Comparison of ENCODE assay signal across 8 mouse cellular contexts in the genomic region with DNA sequence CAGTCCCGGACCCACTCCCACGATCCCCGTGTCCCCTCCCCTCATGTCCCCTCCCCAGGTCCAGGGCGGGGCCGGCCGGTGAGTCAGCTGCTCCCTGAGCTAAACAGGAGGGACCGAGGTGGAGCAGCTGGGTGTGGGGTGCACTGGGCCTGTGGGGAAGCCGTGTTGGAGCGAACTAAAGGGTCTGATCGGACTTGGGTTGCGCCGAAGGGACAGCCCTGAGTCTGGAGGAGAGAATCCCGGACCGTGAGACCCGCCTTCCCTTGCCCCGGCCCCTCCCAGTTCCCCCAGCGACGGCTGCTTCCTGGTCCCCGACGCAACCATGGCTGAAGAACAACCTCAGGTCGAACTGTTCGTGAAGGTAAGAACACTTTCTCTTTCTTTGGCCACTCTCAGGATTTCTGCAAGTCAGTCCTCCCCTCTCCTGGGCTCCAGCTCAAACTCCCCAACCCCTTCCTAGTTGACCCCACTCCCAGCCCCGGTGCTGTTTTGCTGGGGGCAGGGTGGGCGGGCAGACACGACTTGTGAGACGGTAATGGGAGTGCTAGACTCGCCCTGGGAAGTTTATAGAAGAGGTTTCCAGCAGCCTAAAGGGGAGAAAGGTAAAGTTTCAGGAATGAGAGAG. TPM values are rescaled to one million over a fixed set of nuclear protein-coding genes. Genes with fewer than 3 reads are reported as not detected.
DNase-seq lines count a peak whose midpoint lies in the region; ATAC-seq and TF ChIP-seq lines count a peak whose summit lies in the region.

No protein-coding gene starts in this region.

- TF ChIP-seq CTCF in G1E (IDR thresholded peaks at IDR 0.05; ENCODE audit: low read depth, low read length), result no peak
- no peak for TF ChIP-seq CTCF in midbrain, postnatal 0 days (IDR thresholded peaks at IDR 0.05)
- no peak for TF ChIP-seq CTCF in stomach, postnatal 0 days (IDR thresholded peaks at IDR 0.05; ENCODE audit: low read depth)

- H3K9ac ChIP-seq in forebrain, embryonic 16.5 days (replicated peaks; ENCODE audit: low read depth, low read length), result peak overlapping the region; percentile 62
- H3K9ac ChIP-seq in hindbrain, embryonic 11.5 days (ENCODE audit: low read depth, low read length), result peak overlapping the region; percentile 59
- H3K9ac ChIP-seq in midbrain, postnatal 0 days (replicated peaks; ENCODE audit: low read length, poor library complexity, severe bottlenecking), result peak overlapping the region; percentile 51
- H3K9ac ChIP-seq in stomach, postnatal 0 days (ENCODE audit: low read length), result peak overlapping the region; percentile 88

- H3K4me1 ChIP-seq in G1E (ENCODE audit: insufficient read depth, low read depth, low read length), result peaks cover 74% of the 10 kb centered on the region
- H3K4me1 ChIP-seq in forebrain, embryonic 16.5 days (replicated peaks; ENCODE audit: control insufficient read depth, insufficient read depth, low read length), result peaks cover 35% of the 10 kb centered on the region
- peaks cover 4% of the 10 kb centered on the region; the same call in 1 of the 2 replicates for H3K4me1 ChIP-seq in hindbrain, embryonic 11.5 days (replicated peaks; ENCODE audit: control insufficient read depth, insufficient read depth, low read length)
- no peaks in the 10 kb centered on the region; the same call in 1 of the 2 replicates for H3K4me1 ChIP-seq in midbrain, postnatal 0 days (ENCODE audit: insufficient read depth, low read length)
- H3K4me1 ChIP-seq in stomach, postnatal 0 days (replicated peaks; ENCODE audit: control insufficient read depth, insufficient read depth), result peaks cover 12% of the 10 kb centered on the region; the same call in 1 of the 2 replicates

- peaks cover 39% of the 10 kb centered on the region for H3K36me3 ChIP-seq in G1E (replicated peaks)
- H3K36me3 ChIP-seq in forebrain, embryonic 16.5 days (ENCODE audit: control insufficient read depth, insufficient read depth), result 0 out of 2 replicates have a peak, but pooled peaks cover 2% of the 10 kb centered on the region
- 0 out of 2 replicates have a peak, but pooled peaks cover 4% of the 10 kb centered on the region for H3K36me3 ChIP-seq in hindbrain, embryonic 11.5 days (ENCODE audit: control insufficient read depth, insufficient read depth, low read length)
- H3K36me3 ChIP-seq in midbrain, postnatal 0 days (ENCODE audit: insufficient read depth, low read length), result no peaks in the 10 kb centered on the region
- peaks cover 18% of the 10 kb centered on the region for H3K36me3 ChIP-seq in stomach, postnatal 0 days (ENCODE audit: control insufficient read depth, insufficient read depth, low read length)

- peak overlapping the region; percentile 81 for H3K4me3 ChIP-seq in G1E (ENCODE audit: low read depth, low read length)
- H3K4me3 ChIP-seq in forebrain, embryonic 16.5 days (replicated peaks; ENCODE audit: low read length), result peak overlapping the region; percentile 49
- H3K4me3 ChIP-seq in hindbrain, embryonic 11.5 days (ENCODE audit: low read depth, low read length), result peak overlapping the region; percentile 51
- H3K4me3 ChIP-seq in midbrain, postnatal 0 days (ENCODE audit: low read depth, low read length), result peak overlapping the region; percentile 31
- peak overlapping the region; percentile 72 for H3K4me3 ChIP-seq in stomach, postnatal 0 days (ENCODE audit: low read depth, low read length)

- peak overlapping the region; percentile 87 for H3K27ac ChIP-seq in forebrain, embryonic 16.5 days (ENCODE audit: low read length)
- H3K27ac ChIP-seq in hindbrain, embryonic 11.5 days (ENCODE audit: low read depth, low read length), result peak overlapping the region; percentile 95
- peak overlapping the region; percentile 73 for H3K27ac ChIP-seq in midbrain, postnatal 0 days (ENCODE audit: low read depth, low read length)
- H3K27ac ChIP-seq in stomach, postnatal 0 days (replicated peaks), result peak overlapping the region; percentile 99

- 1% methylated on average over 27 of the region's 27 CpGs for WGBS in forebrain, embryonic 16.5 days
- WGBS in hindbrain, embryonic 11.5 days, result under 1% methylated on average over 27 of the region's 27 CpGs
- 4% methylated on average over 27 of the region's 27 CpGs for WGBS in midbrain, postnatal 0 days
- WGBS in stomach, postnatal 0 days, result 0% methylated on average over 27 of the region's 27 CpGs

- peak overlapping the region; percentile 58 for H3K4me2 ChIP-seq in forebrain, embryonic 16.5 days (ENCODE audit: low read length)
- H3K4me2 ChIP-seq in hindbrain, embryonic 11.5 days (replicated peaks; ENCODE audit: low read depth, low read length), result peak overlapping the region; percentile 53
- peak overlapping the region; percentile 54 for H3K4me2 ChIP-seq in midbrain, postnatal 0 days (ENCODE audit: low read depth, low read length, poor library complexity, severe bottlenecking)
- H3K4me2 ChIP-seq in stomach, postnatal 0 days (replicated peaks; ENCODE audit: low read depth), result peak overlapping the region; percentile 83

- DNase-seq in G1E (ENCODE audit: low spot score), result peak; percentile 62
- DNase-seq in adrenal gland, postnatal 4 days (ENCODE audit: low spot score in 2 of 2), result peak; percentile 37 to 63
- DNase-seq in hindbrain, embryonic 11.5 days (ENCODE audit: low spot score), result peak; percentile 76
- DNase-seq in liver, result peak; percentile 88
- peak; percentile 59 for DNase-seq in midbrain, postnatal 0 days (ENCODE audit: low spot score)
- DNase-seq in stomach, postnatal 0 days (ENCODE audit: low spot score), result peak; percentile 85
- no peak for DNase-seq in right cerebral cortex, adult 18-20 months

- H3K27me3 ChIP-seq in G1E (ENCODE audit: insufficient read depth, low read length), result no peaks in the 10 kb centered on the region
- H3K27me3 ChIP-seq in forebrain, embryonic 16.5 days (replicated peaks; ENCODE audit: control insufficient read depth, insufficient read depth, low read length), result no peaks in the 10 kb centered on the region
- no peaks in the 10 kb centered on the region for H3K27me3 ChIP-seq in hindbrain, embryonic 11.5 days (ENCODE audit: control insufficient read depth, insufficient read depth, low read length)
- no peaks in the 10 kb centered on the region for H3K27me3 ChIP-seq in midbrain, postnatal 0 days (ENCODE audit: insufficient read depth, low read length)
- no peaks in the 10 kb centered on the region for H3K27me3 ChIP-seq in stomach, postnatal 0 days (ENCODE audit: control insufficient read depth, insufficient read depth, low read length)

- no peaks in the 10 kb centered on the region for H3K9me3 ChIP-seq in G1E (replicated peaks)
- H3K9me3 ChIP-seq in forebrain, embryonic 16.5 days (ENCODE audit: control insufficient read depth, low read length), result no peaks in the 10 kb centered on the region
- H3K9me3 ChIP-seq in hindbrain, embryonic 11.5 days (ENCODE audit: control insufficient read depth, low read length), result no peaks in the 10 kb centered on the region
- H3K9me3 ChIP-seq in midbrain, postnatal 0 days (ENCODE audit: low read length), result no peaks in the 10 kb centered on the region
- no peaks in the 10 kb centered on the region for H3K9me3 ChIP-seq in stomach, postnatal 0 days (ENCODE audit: control insufficient read depth, low read length)

- peak; percentile 11 for TF ChIP-seq EP300 in stomach, postnatal 0 days (optimal IDR thresholded peaks at IDR 0.05)

- peak; percentile 4; the same call in 1 of the 2 replicates for ATAC-seq in G1E (ENCODE audit: extremely low read depth, insufficient number of reproducible peaks, low FRiP score, poor library complexity, severe bottlenecking)
- ATAC-seq in forebrain, embryonic 16.5 days, result no peak
- peak; percentile 8; the same call in 1 of the 2 replicates for ATAC-seq in hindbrain, embryonic 11.5 days (ENCODE audit: low FRiP score)
- ATAC-seq in midbrain, postnatal 0 days (ENCODE audit: low FRiP score), result no peak
- ATAC-seq in stomach, postnatal 0 days (ENCODE audit: low FRiP score, low TSS enrichment), result peak; percentile 45

RNA-seq across cellular contexts. Expression of gene Clic1, which starts 0.5 kb away (rescaled TPM):
- total RNA-seq in G1E (2014; fragmentation: Nextera tagmentation) (211 and 218 TPM in 2 replicates), G1E (2017) (562 and 724 TPM in 2 replicates)
- polyA plus RNA-seq in G1E (2012), result 233 and 258 TPM in 2 replicates
- total RNA-seq in adrenal gland, postnatal 4 days (2021), result 100 to 1,000 TPM; 137 to 146 TPM
- polyA plus RNA-seq in forebrain, embryonic 16.5 days (2015; fragmentation: Nextera tagmentation; extraction: Ambion mirVana), result 79.3 and 85.5 TPM in 2 replicates
- 45.6 and 85.1 TPM in 2 replicates for polyA plus RNA-seq in hindbrain, embryonic 11.5 days (2014; fragmentation: Nextera tagmentation; extraction: Ambion mirVana)
- total RNA-seq in midbrain, postnatal 0 days (2014; rRNA removed), result 28.0 and 33.4 TPM in 2 replicates
- polyA plus RNA-seq in midbrain, postnatal 0 days (2015; fragmentation: Nextera tagmentation; extraction: Ambion mirVana), result 40.0 and 41.9 TPM in 2 replicates
- polyA plus RNA-seq in stomach, postnatal 0 days (2015; fragmentation: Nextera tagmentation; extraction: Ambion mirVana), result 344 and 360 TPM in 2 replicates

RNA-seq across cellular contexts. Expression of gene Msh5, which starts 3.7 kb away (rescaled TPM):
- total RNA-seq in G1E (2014; fragmentation: Nextera tagmentation) (41.7 and 45.5 TPM in 2 replicates), G1E (2017) (11.8 and 12.4 TPM in 2 replicates)
- 11.3 and 11.5 TPM in 2 replicates for polyA plus RNA-seq in G1E (2012)
- 10 to 100 TPM in 1 of 2 experiments, 1 to 10 TPM in 1; 8.2 to 11.0 TPM for total RNA-seq in adrenal gland, postnatal 4 days (2021)
- 3.1 and 3.4 TPM in 2 replicates for polyA plus RNA-seq in forebrain, embryonic 16.5 days (2015; fragmentation: Nextera tagmentation; extraction: Ambion mirVana)
- 3.1 and 4.2 TPM in 2 replicates for polyA plus RNA-seq in hindbrain, embryonic 11.5 days (2014; fragmentation: Nextera tagmentation; extraction: Ambion mirVana)
- 1.7 and 3.8 TPM in 2 replicates for total RNA-seq in midbrain, postnatal 0 days (2014; rRNA removed)
- 1.3 and 1.4 TPM in 2 replicates for polyA plus RNA-seq in midbrain, postnatal 0 days (2015; fragmentation: Nextera tagmentation; extraction: Ambion mirVana)
- polyA plus RNA-seq in stomach, postnatal 0 days (2015; fragmentation: Nextera tagmentation; extraction: Ambion mirVana), result 1.9 and 2.7 TPM in 2 replicates

RNA-seq across cellular contexts. Expression of gene Ddah2, which starts 8.6 kb away (rescaled TPM):
- 52.4 and 70.3 TPM in 2 replicates for total RNA-seq in G1E (2014; fragmentation: Nextera tagmentation)
- total RNA-seq in G1E (2017), result 179 and 180 TPM in 2 replicates
- polyA plus RNA-seq in G1E (2012), result 242 and 291 TPM in 2 replicates
- total RNA-seq in adrenal gland, postnatal 4 days (2021), result 10 to 100 TPM; 55.1 to 67.4 TPM
- polyA plus RNA-seq in forebrain, embryonic 16.5 days (2015; fragmentation: Nextera tagmentation; extraction: Ambion mirVana), result 484 and 489 TPM in 2 replicates
- 614 and 636 TPM in 2 replicates for polyA plus RNA-seq in hindbrain, embryonic 11.5 days (2014; fragmentation: Nextera tagmentation; extraction: Ambion mirVana)
- total RNA-seq in midbrain, postnatal 0 days (2014; rRNA removed), result 159 and 204 TPM in 2 replicates
- 210 and 213 TPM in 2 replicates for polyA plus RNA-seq in midbrain, postnatal 0 days (2015; fragmentation: Nextera tagmentation; extraction: Ambion mirVana)
- polyA plus RNA-seq in stomach, postnatal 0 days (2015; fragmentation: Nextera tagmentation; extraction: Ambion mirVana), result 84.8 and 86.8 TPM in 2 replicates

RNA-seq across cellular contexts. Expression of gene Ly6g6c, which starts 14.9 kb away (rescaled TPM):
- total RNA-seq in G1E (2014; fragmentation: Nextera tagmentation), result not detected in 2 replicates
- 0.16 TPM in 1 of 2 replicates, not detected in the other for total RNA-seq in G1E (2017)
- not detected in 2 replicates for polyA plus RNA-seq in G1E (2012)
- under 1 TPM; 0.31 to 0.34 TPM for total RNA-seq in adrenal gland, postnatal 4 days (2021)
- not detected in 2 replicates for polyA plus RNA-seq in forebrain, embryonic 16.5 days (2015; fragmentation: Nextera tagmentation; extraction: Ambion mirVana)
- 0.19 TPM in 1 of 2 replicates, not detected in the other for polyA plus RNA-seq in hindbrain, embryonic 11.5 days (2014; fragmentation: Nextera tagmentation; extraction: Ambion mirVana)
- total RNA-seq in midbrain, postnatal 0 days (2014; rRNA removed), result 2.4 TPM in 1 of 2 replicates, not detected in the other
- not detected in 2 replicates for polyA plus RNA-seq in midbrain, postnatal 0 days (2015; fragmentation: Nextera tagmentation; extraction: Ambion mirVana)
- 260 and 317 TPM in 2 replicates for polyA plus RNA-seq in stomach, postnatal 0 days (2015; fragmentation: Nextera tagmentation; extraction: Ambion mirVana)

RNA-seq across cellular contexts. Expression of gene Mpig6b, which starts 15.7 kb away (rescaled TPM):
- total RNA-seq in G1E (2014; fragmentation: Nextera tagmentation) (not detected in 2 replicates), G1E (2017) (0.06 TPM in 1 of 2 replicates, not detected in the other)
- polyA plus RNA-seq in G1E (2012), result not detected in 2 replicates
- total RNA-seq in adrenal gland, postnatal 4 days (2021), result under 1 TPM; 0.22 to 0.90 TPM
- 0.24 TPM in 1 of 2 replicates, not detected in the other for polyA plus RNA-seq in forebrain, embryonic 16.5 days (2015; fragmentation: Nextera tagmentation; extraction: Ambion mirVana)
- polyA plus RNA-seq in hindbrain, embryonic 11.5 days (2014; fragmentation: Nextera tagmentation; extraction: Ambion mirVana), result 0.66 and 1.1 TPM in 2 replicates
- total RNA-seq in midbrain, postnatal 0 days (2014; rRNA removed), result not detected in 2 replicates
- not detected in 2 replicates for polyA plus RNA-seq in midbrain, postnatal 0 days (2015; fragmentation: Nextera tagmentation; extraction: Ambion mirVana)
- polyA plus RNA-seq in stomach, postnatal 0 days (2015; fragmentation: Nextera tagmentation; extraction: Ambion mirVana), result 0.49 and 0.96 TPM in 2 replicates

Comparison
In these comparisons a context has a peak if more than half of its experiments do, and no peak if none do; other contexts are left out.
1. ATAC-seq: peak in G1E (single experiment), hindbrain, embryonic 11.5 days (single experiment) and stomach, postnatal 0 days (single experiment); none in forebrain, embryonic 16.5 days (single experiment) and midbrain, postnatal 0 days (single experiment).
2. H3K4me3 ChIP-seq: peak in every context shown above with its lines; median percentile 81 in G1E; 72 in stomach, postnatal 0 days; 51 in hindbrain, embryonic 11.5 days; 49 in forebrain, embryonic 16.5 days; 31 in midbrain, postnatal 0 days.
3. Peak in every context shown above with its lines, with median percentiles within 50 percentile points of each other: H3K27ac ChIP-seq, H3K4me2 ChIP-seq and H3K9ac ChIP-seq.